Mouse (Mus musculus) intestine, postnatal 0 days (tissue): ENCODE results near the gene Hspb9. TPM values are rescaled to one million over a fixed set of nuclear protein-coding genes. Genes with fewer than 3 reads are reported as not detected.

Experiments used
- ATAC-seq: fragments of 200-750 bp; cut with Nextera tagmentation; 2 replicates; pipeline ENCODE4 v1.8.0; 2017; ENCODE audit warnings: mild to moderate bottlenecking, moderate TSS enrichment, moderate library complexity
- H3K27ac ChIP-seq: fragments of 300-500 bp; sonication (generic); 2 replicates; pipeline ENCODE4 v1.5.1; 2014; ENCODE audit warnings: mild to moderate bottlenecking, low read depth, low read length, moderate library complexity
- H3K27me3 ChIP-seq: fragments of 300-500 bp; sonication (generic); replicated peaks from 2 replicates; pipeline ENCODE4 v1.6.1; 2014; ENCODE audit warnings: low read length, mixed read lengths; ENCODE audit not compliant: control insufficient read depth, insufficient read depth
- H3K36me3 ChIP-seq: fragments of 300-500 bp; sonication (generic); 2 replicates; pipeline ENCODE4 v1.6.1; 2014; ENCODE audit warnings: mild to moderate bottlenecking, moderate library complexity; ENCODE audit not compliant: control insufficient read depth, insufficient read depth
- H3K4me1 ChIP-seq: fragments of 300-500 bp; sonication (generic); replicated peaks from 2 replicates; pipeline ENCODE4 v1.6.1; 2014; ENCODE audit warnings: antibody characterized with exemption, low read length, mixed read lengths; ENCODE audit not compliant: control insufficient read depth, insufficient read depth
- H3K4me2 ChIP-seq: fragments of 300-500 bp; sonication (generic); replicated peaks from 2 replicates; pipeline ENCODE4 v1.6.1; 2014; ENCODE audit warnings: low read depth, mild to moderate bottlenecking, moderate library complexity
- H3K4me3 ChIP-seq: fragments of 300-500 bp; sonication (generic); 2 replicates; pipeline ENCODE4 v1.5.1; 2014; ENCODE audit warnings: low read depth, low read length
- H3K9ac ChIP-seq: fragments of 300-500 bp; sonication (generic); 2 replicates; pipeline ENCODE4 v1.6.1; 2014; ENCODE audit warnings: mild to moderate bottlenecking, low read depth, low read length
- H3K9me3 ChIP-seq: fragments of 300-500 bp; sonication (generic); 2 replicates; pipeline ENCODE4 v1.6.1; 2016; ENCODE audit warnings: mixed run types; ENCODE audit not compliant: control insufficient read depth
- CTCF ChIP-seq: sonication (generic); IDR thresholded peaks from 2 replicates; pipeline ENCODE4 v1.5.1; 2016; ENCODE audit warnings: low read depth, mild to moderate bottlenecking, control low read depth, antibody characterized with exemption, moderate library complexity
- WGBS: fragments of 180-500 bp; shearing (Covaris S2); extraction: QIAGEN DNeasy Blood & Tissue Kit; methylation state at CpG from one replicate; pipeline ENCODE4 v1.1.7; 2014; 5-methylcytosine and 5-hydroxymethylcytosine counted together
- polyA plus RNA-seq: library from polyadenylated mRNA; unstranded; fragments of >200 nt; fragmentation: Nextera tagmentation; extraction: Ambion mirVana; gene quantifications from 2 replicates; pipeline ENCODE4 v1.2.1, GENCODE M21; 2015

The Hspb9 gene
- polyA plus RNA-seq, 1 experiment from 2014 or later = 0.44 TPM

DNA sequence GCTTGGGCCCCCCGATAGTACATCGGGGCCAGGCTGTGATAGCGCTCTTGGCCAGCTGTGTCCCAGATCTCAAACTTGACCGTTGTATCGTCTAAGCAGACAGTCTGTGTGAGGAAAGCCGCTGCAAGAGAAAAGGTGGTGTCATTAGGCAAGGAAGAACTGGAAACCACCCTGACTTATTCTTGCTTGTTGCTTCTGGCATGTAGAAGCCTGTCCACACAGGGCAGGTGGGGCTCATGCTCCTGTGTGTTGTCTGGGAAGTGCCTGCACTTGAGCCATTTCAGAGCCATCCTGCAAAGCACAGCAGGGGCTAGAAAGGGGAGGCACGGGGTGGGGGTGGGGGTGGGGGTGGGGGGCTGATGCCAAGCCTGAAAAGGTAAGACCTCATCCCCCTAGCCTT is 4.8 kb downstream of the Hspb9 start:
- WGBS = 95% methylated on average over 7 of the region's 7 CpGs
- 0 out of 2 replicates have a peak overlapping the region, but pooled peaks have one; percentile 7 for H3K9ac ChIP-seq
- H3K36me3 ChIP-seq = peaks cover 50% of the 10 kb centered on the region
- peak overlapping the region; percentile 80 for H3K27ac ChIP-seq
- no peak for ATAC-seq
- H3K4me1 ChIP-seq = peaks cover 12% of the 10 kb centered on the region; the same call in 1 of the 2 replicates
- TF ChIP-seq CTCF = no peak
- no peak overlapping the region for H3K4me3 ChIP-seq
- H3K4me2 ChIP-seq = no peak overlapping the region
- no peaks in the 10 kb centered on the region for H3K27me3 ChIP-seq
- no peaks in the 10 kb centered on the region for H3K9me3 ChIP-seq

DNA sequence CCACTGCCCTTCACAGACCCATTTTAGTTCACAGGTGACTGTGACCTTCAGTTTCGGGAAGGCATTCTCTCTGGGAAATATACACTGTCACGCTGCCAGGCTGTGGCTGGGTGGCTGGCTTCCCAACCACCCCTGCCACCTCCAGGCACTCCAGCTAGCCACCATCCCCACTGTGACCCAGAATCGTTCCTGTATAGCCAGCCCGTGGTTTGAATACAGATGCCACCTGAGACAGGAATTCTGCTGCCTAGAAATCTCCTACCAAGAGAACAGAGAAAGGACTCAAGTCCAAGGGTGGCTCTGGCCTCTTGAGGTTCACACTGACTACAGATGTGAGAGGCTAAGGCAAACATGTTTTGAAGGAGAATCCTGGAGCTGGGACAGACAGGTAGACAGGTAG is 5.2 kb downstream of the Hspb9 start:
- Histone ChIP-seq H3K9ac (0 out of 2 replicates have a peak overlapping the region, but pooled peaks have one; percentile 7), H3K27me3 (no peaks in the 10 kb centered on the region), H3K4me3 (no peak overlapping the region), H3K27ac (peak overlapping the region; percentile 80), H3K36me3 (peaks cover 50% of the 10 kb centered on the region), H3K4me2 (no peak overlapping the region), H3K4me1 (peaks cover 12% of the 10 kb centered on the region; the same call in 1 of the 2 replicates), H3K9me3 (no peaks in the 10 kb centered on the region)
- WGBS = 85% methylated on average over 4 of the region's 4 CpGs
- TF ChIP-seq CTCF = no peak
- ATAC-seq = peak; percentile 3; the same call in 1 of the 2 replicates

DNA sequence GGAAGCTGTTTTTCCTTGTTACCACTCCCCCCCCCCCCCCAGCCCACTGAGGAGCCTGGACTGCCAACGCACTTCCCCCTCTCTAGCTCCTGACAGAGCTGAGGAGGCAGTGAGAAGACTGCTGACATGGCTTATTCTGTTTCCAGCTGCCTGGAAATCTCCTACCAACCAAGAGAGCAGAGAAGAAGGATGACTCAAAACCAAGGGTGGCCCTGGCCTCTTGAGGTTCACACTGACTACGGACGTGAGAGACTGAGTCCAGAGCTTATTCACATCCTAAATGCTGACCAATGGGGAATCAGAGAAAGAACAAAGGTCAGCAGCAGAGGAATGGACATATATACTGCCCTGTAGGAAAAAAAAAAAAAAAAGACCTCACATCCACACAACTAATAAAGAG is 5.7 kb downstream of the Hspb9 start:
- Histone ChIP-seq H3K36me3 (peaks cover 50% of the 10 kb centered on the region), H3K4me2 (no peak overlapping the region), H3K27ac (peak overlapping the region; percentile 80), H3K9ac (no peak overlapping the region), H3K4me3 (no peak overlapping the region), H3K9me3 (no peaks in the 10 kb centered on the region), H3K27me3 (no peaks in the 10 kb centered on the region), H3K4me1 (peaks cover 13% of the 10 kb centered on the region; the same call in 1 of the 2 replicates)
- peak; percentile 81 for ATAC-seq
- TF ChIP-seq CTCF = no peak
- WGBS = 42% methylated on average over 3 of the region's 3 CpGs

DNA sequence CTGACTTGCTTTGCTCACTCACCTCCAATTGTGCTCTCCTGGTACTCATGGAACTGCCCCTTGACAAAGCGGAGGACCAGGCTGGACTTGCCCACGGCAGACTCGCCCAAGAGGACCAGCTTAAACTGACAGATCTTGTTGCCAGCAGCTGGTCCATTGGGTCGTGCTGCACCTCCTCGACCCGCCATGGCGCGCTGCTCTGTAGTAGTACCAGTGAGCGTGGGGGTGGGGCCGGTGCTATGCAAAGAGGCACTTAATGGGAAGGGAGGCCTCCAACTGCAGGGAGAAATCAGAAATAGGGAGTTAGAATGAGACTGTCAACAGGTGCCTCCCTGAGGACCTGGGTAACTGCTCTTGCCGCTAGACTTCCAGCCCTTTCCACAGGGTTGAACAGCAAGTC is 6.2 kb downstream of the Hspb9 start:
- no peaks in the 10 kb centered on the region for H3K9me3 ChIP-seq
- 85% methylated on average over 11 of the region's 11 CpGs for WGBS
- no peak for TF ChIP-seq CTCF
- H3K9ac ChIP-seq = no peak overlapping the region
- no peak for ATAC-seq
- H3K4me2 ChIP-seq = no peak overlapping the region
- no peaks in the 10 kb centered on the region for H3K27me3 ChIP-seq
- no peak overlapping the region for H3K4me3 ChIP-seq
- H3K4me1 ChIP-seq = peaks cover 18% of the 10 kb centered on the region; the same call in 1 of the 2 replicates
- peak overlapping the region; percentile 80 for H3K27ac ChIP-seq
- peaks cover 49% of the 10 kb centered on the region for H3K36me3 ChIP-seq

DNA sequence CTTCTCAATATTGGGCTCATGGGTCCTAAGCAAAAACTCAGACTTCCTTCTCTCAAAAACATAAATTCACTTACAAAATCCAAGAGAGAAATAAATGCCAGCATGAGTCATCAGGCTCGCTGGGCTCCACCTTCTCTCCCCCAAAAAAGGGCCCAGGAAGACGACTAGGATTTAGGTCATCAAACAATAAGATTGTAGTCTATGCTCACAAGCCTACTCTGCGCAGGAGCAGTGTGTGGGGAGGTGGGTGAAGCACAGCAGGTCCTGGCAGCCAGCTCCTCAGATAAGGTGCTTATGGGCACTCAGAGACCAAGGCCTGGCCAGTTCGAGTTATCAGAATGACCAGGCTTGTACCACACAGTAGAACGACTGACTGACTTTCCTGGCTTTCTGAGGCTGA is 6.7 kb downstream of the Hspb9 start:
- 53% methylated on average over 5 of the region's 5 CpGs for WGBS
- no peak for ATAC-seq
- peak overlapping the region; percentile 80 for H3K27ac ChIP-seq

DNA sequence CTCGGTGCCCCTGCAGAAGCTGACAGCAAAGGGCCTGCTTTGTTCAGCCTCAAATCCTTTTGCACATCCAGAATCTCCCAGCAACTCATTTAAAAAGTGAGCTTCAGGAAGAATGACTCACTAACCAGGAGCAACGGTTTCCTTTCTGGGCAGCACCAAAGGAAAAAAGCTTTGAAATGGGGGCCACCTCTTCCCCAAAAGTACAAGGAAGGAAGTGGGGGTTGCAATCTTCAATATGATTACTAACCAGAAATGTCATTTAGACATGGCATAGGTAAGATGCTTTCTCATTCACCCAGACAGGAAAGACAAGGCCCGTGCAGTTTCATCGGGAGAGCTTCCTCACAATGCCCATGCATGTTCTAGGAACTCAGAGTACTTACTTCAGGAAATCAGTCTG is 7.6 kb downstream of the Hspb9 start:
- no peaks in the 10 kb centered on the region for H3K9me3 ChIP-seq
- 63% methylated on average over 4 of the region's 4 CpGs for WGBS
- TF ChIP-seq CTCF = no peak
- H3K9ac ChIP-seq = no peak overlapping the region
- H3K27ac ChIP-seq = peak overlapping the region; percentile 80
- no peak overlapping the region for H3K4me3 ChIP-seq
- H3K27me3 ChIP-seq = no peaks in the 10 kb centered on the region
- peaks cover 37% of the 10 kb centered on the region for H3K36me3 ChIP-seq
- H3K4me1 ChIP-seq = peaks cover 22% of the 10 kb centered on the region
- H3K4me2 ChIP-seq = no peak overlapping the region
- no peak for ATAC-seq

More for the DNA sequence above, 6.7 kb downstream of the Hspb9 start:
- H3K4me1 ChIP-seq = peaks cover 22% of the 10 kb centered on the region
- peaks cover 45% of the 10 kb centered on the region for H3K36me3 ChIP-seq
- H3K9me3 ChIP-seq = no peaks in the 10 kb centered on the region
- no peaks in the 10 kb centered on the region for H3K27me3 ChIP-seq
- no peak for TF ChIP-seq CTCF
- H3K4me3 ChIP-seq = no peak overlapping the region
- no peak overlapping the region for H3K9ac ChIP-seq
- no peak overlapping the region for H3K4me2 ChIP-seq
